Mouse (Mus musculus) lung, embryonic 16.5 days (tissue): ENCODE measurements around the gene Olfr914. TPM values are rescaled to one million over a fixed set of nuclear protein-coding genes. Genes with fewer than 3 reads are reported as not detected.

Experiments used
- ATAC-seq: fragments of 200-750 bp; cut with Nextera tagmentation; 2 replicates; pipeline ENCODE4 v1.8.0; 2017; ENCODE audit warnings: low read depth, mild to moderate bottlenecking, moderate library complexity
- H3K27ac ChIP-seq: fragments of 300-500 bp; sonication (generic); 2 replicates; pipeline ENCODE4 v1.5.1; 2014; ENCODE audit warnings: mild to moderate bottlenecking, control low read depth, low read length
- H3K27me3 ChIP-seq: fragments of 300-500 bp; sonication (generic); 2 replicates; pipeline ENCODE4 v1.6.1; 2014; ENCODE audit warnings: low read depth, low read length, mixed read lengths; ENCODE audit not compliant: control insufficient read depth, insufficient read depth
- H3K36me3 ChIP-seq: fragments of 300-500 bp; sonication (generic); 2 replicates; pipeline ENCODE4 v1.6.1; 2014; ENCODE audit warnings: low read length; ENCODE audit not compliant: control insufficient read depth, insufficient read depth
- H3K4me1 ChIP-seq: fragments of 300-500 bp; sonication (generic); replicated peaks from 2 replicates; pipeline ENCODE4 v1.6.1; 2014; ENCODE audit warnings: low read length, mixed read lengths; ENCODE audit not compliant: control insufficient read depth, insufficient read depth
- H3K4me2 ChIP-seq: fragments of 300-500 bp; sonication (generic); 2 replicates; pipeline ENCODE4 v1.6.1; 2014; ENCODE audit warnings: low read depth, low read length, control low read depth
- H3K4me3 ChIP-seq: fragments of 300-500 bp; sonication (generic); 2 replicates; pipeline ENCODE4 v1.5.1; 2014; ENCODE audit warnings: mild to moderate bottlenecking, low read length, control low read depth
- H3K9ac ChIP-seq: fragments of 300-500 bp; sonication (generic); 2 replicates; pipeline ENCODE4 v1.6.1; 2014; ENCODE audit warnings: low read length, control low read depth
- H3K9me3 ChIP-seq: fragments of 300-500 bp; sonication (generic); 2 replicates; pipeline ENCODE4 v1.6.1; 2016; ENCODE audit warnings: low read length; ENCODE audit not compliant: control insufficient read depth
- WGBS: fragments of 180-500 bp; shearing (Covaris S2); extraction: QIAGEN DNeasy Blood & Tissue Kit; methylation state at CpG from one replicate; pipeline ENCODE4 v1.1.7; 2014; 5-methylcytosine and 5-hydroxymethylcytosine counted together
- polyA plus RNA-seq: library from polyadenylated mRNA; unstranded; fragments of >200 nt; fragmentation: Nextera tagmentation; extraction: Ambion mirVana; gene quantifications from 2 replicates; pipeline ENCODE4 v1.2.1, GENCODE M21; 2015

Olfr914 gene
- not detected in 2 replicates for polyA plus RNA-seq

- WGBS = 43% methylated on average over 2 of the region's 2 CpGs
- H3K36me3 ChIP-seq = no peaks in the 10 kb centered on the region
- ATAC-seq = no peak
- H3K4me3 ChIP-seq = no peak within 1 kb of the TSS
- no peaks in the 10 kb centered on the region for H3K4me1 ChIP-seq
- no peaks in the 10 kb centered on the region for H3K27me3 ChIP-seq
- H3K4me2 ChIP-seq = no peak within 1 kb of the TSS
- H3K9ac ChIP-seq = no peak within 1 kb of the TSS
- no peaks in the 10 kb centered on the region for H3K9me3 ChIP-seq
- H3K27ac ChIP-seq = no peak within 1 kb of the TSS
Measured at GRCm38 (mm10) chr9:38604802-38605201, at the start of gene Olfr914. TSS of gene Olfr914 (plus strand) at chr9:38605102.

- Histone ChIP-seq H3K9me3 (no peaks in the 10 kb centered on the region), H3K27me3 (no peaks in the 10 kb centered on the region), H3K4me1 (no peaks in the 10 kb centered on the region), H3K27ac (no peak within 1 kb of the TSS), H3K9ac (no peak within 1 kb of the TSS), H3K4me2 (no peak within 1 kb of the TSS), H3K4me3 (no peak within 1 kb of the TSS), H3K36me3 (no peaks in the 10 kb centered on the region)
- 56% methylated on average over 1 of the region's 1 CpGs for whole genome bisulfite sequencing
- no peak for ATAC-seq
Measured at GRCm38 (mm10) chr9:38579878-38580277, 25.0 kb upstream of the Olfr914 start, which contains the start of gene Olfr912. TSS of gene Olfr912 (plus strand) at chr9:38580178.

DNA sequence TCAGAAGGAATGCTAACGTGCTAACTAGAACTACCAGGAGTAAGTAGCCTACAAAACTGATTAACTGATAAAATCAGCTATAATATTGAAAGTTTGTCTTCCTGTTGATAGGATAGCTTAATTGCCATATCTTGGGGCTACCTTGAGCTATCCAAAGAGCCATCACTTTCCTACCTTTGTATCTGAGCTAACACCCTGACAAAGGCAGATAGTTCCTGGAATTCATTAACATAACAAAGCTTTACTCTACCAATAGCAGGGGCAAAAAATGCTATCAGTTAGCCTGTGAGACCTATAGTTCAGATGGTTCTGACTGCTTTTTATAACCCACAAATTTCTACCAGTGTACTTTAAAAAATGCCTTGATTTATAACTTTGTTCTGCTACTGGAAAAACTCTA lies 13.8 kb upstream of the Olfr914 start:
- Histone ChIP-seq H3K27ac (no peak overlapping the region), H3K4me1 (no peaks in the 10 kb centered on the region), H3K36me3 (no peaks in the 10 kb centered on the region), H3K27me3 (no peaks in the 10 kb centered on the region), H3K4me2 (no peak overlapping the region), H3K9me3 (no peaks in the 10 kb centered on the region), H3K4me3 (no peak overlapping the region), H3K9ac (no peak overlapping the region)
- no peak for ATAC-seq
- WGBS = 53% methylated on average over 1 of the region's 1 CpGs

- ATAC-seq = no peak
- H3K27ac ChIP-seq = no peak within 1 kb of the TSS
Measured at GRCm38 (mm10) chr9:38592459-38592858, 12.4 kb upstream of the Olfr914 start, which contains the start of gene Olfr913. TSS of gene Olfr913 (plus strand) at chr9:38592759.

GRCm38 (mm10) chr9:38632406-38632805 lies 27.5 kb downstream of the Olfr914 start:
- no peak overlapping the region for H3K4me3 ChIP-seq
- no peak overlapping the region for H3K4me2 ChIP-seq
- H3K27ac ChIP-seq = no peak overlapping the region
- no peak overlapping the region for H3K9ac ChIP-seq
- 81% methylated on average over 4 of the region's 4 CpGs for WGBS
- H3K4me1 ChIP-seq = no peaks in the 10 kb centered on the region
- H3K36me3 ChIP-seq = no peaks in the 10 kb centered on the region
- H3K9me3 ChIP-seq = no peaks in the 10 kb centered on the region
- H3K27me3 ChIP-seq = no peaks in the 10 kb centered on the region
- no peak for ATAC-seq

More at GRCm38 (mm10) chr9:38592459-38592858, 12.4 kb upstream of the Olfr914 start, which contains the start of gene Olfr913:
- 48% methylated on average over 2 of the region's 2 CpGs for WGBS
- Histone ChIP-seq H3K4me1 (no peaks in the 10 kb centered on the region), H3K4me2 (no peak within 1 kb of the TSS), H3K9ac (no peak within 1 kb of the TSS), H3K4me3 (no peak within 1 kb of the TSS), H3K27me3 (no peaks in the 10 kb centered on the region), H3K36me3 (no peaks in the 10 kb centered on the region), H3K9me3 (no peaks in the 10 kb centered on the region)

- Histone ChIP-seq H3K4me1 (no peaks in the 10 kb centered on the region), H3K27me3 (no peaks in the 10 kb centered on the region), H3K36me3 (no peaks in the 10 kb centered on the region), H3K9me3 (no peaks in the 10 kb centered on the region), H3K4me3 (no peak within 1 kb of the TSS), H3K9ac (no peak within 1 kb of the TSS), H3K4me2 (no peak within 1 kb of the TSS), H3K27ac (no peak within 1 kb of the TSS)
- WGBS = 56% methylated on average over 1 of the region's 1 CpGs
- ATAC-seq = no peak
Measured at GRCm38 (mm10) chr9:38659775-38660174, 54.9 kb downstream of the Olfr914 start, which contains the start of gene Olfr916. TSS of gene Olfr916 (minus strand) at chr9:38659875.

Other genes with a start within 250 kb of the Olfr914 start
- gene Olfr250, start 238.2 kb upstream of the Olfr914 start, polyA plus RNA-seq = not detected in 2 replicates
- gene Olfr251, start 228.0 kb upstream of the Olfr914 start, polyA plus RNA-seq = not detected in 2 replicates
- not detected in 2 replicates for gene Olfr147, start 203.4 kb upstream of the Olfr914 start, polyA plus RNA-seq
- gene Olfr901, start 175.6 kb upstream of the Olfr914 start, polyA plus RNA-seq = not detected in 2 replicates
- gene Olfr902, start 157.4 kb upstream of the Olfr914 start, polyA plus RNA-seq = not detected in 2 replicates
- not detected in 2 replicates for gene Olfr904, start 142.0 kb upstream of the Olfr914 start, polyA plus RNA-seq
- not detected in 2 replicates for gene Olfr905, start 134.0 kb upstream of the Olfr914 start, polyA plus RNA-seq
- gene Olfr906, start 118.0 kb upstream of the Olfr914 start, polyA plus RNA-seq = not detected in 2 replicates
- gene Olfr907, start 109.3 kb upstream of the Olfr914 start, polyA plus RNA-seq = not detected in 2 replicates
- gene Olfr911-ps1, start 83.5 kb upstream of the Olfr914 start, polyA plus RNA-seq = not detected in 2 replicates
- not detected in 2 replicates for gene Olfr910, start 67.3 kb upstream of the Olfr914 start, polyA plus RNA-seq
- gene Olfr912, start 24.9 kb upstream of the Olfr914 start, polyA plus RNA-seq = not detected in 2 replicates
- not detected in 2 replicates for gene Olfr913, start 12.3 kb upstream of the Olfr914 start, polyA plus RNA-seq
- gene Olfr916, start 54.8 kb downstream of the Olfr914 start, polyA plus RNA-seq = not detected in 2 replicates
- gene Olfr917, start 60.7 kb downstream of the Olfr914 start, polyA plus RNA-seq = not detected in 2 replicates
- not detected in 2 replicates for gene Olfr918, start 69.5 kb downstream of the Olfr914 start, polyA plus RNA-seq
- gene Olfr919, start 98.6 kb downstream of the Olfr914 start, polyA plus RNA-seq = not detected in 2 replicates
- 21.1 and 25.4 TPM in 2 replicates for gene Vwa5a, start 113.2 kb downstream of the Olfr914 start, polyA plus RNA-seq
- gene Olfr920, start 147.2 kb downstream of the Olfr914 start, polyA plus RNA-seq = not detected in 2 replicates
- not detected in 2 replicates for gene Olfr921, start 168.0 kb downstream of the Olfr914 start, polyA plus RNA-seq
- not detected in 2 replicates for gene Olfr922, start 209.5 kb downstream of the Olfr914 start, polyA plus RNA-seq
- not detected in 2 replicates for gene Olfr923, start 221.4 kb downstream of the Olfr914 start, polyA plus RNA-seq
- not detected in 2 replicates for gene Olfr924, start 239.3 kb downstream of the Olfr914 start, polyA plus RNA-seq
- gene Olfr26, start 250.0 kb downstream of the Olfr914 start, polyA plus RNA-seq = not detected in 2 replicates